Mouse (Mus musculus): ENCODE data around the gene Ctnnd2. TPM values are rescaled to one million over a fixed set of nuclear protein-coding genes. Genes with fewer than 3 reads are reported as not detected.

The Ctnnd2 gene
- total and polyA plus RNA-seq, 3 experiments = 0.10 to 0.35 (median 0.16) TPM

- H3K9ac ChIP-seq (ENCODE audit: low read depth, low read length) = no peak overlapping the region
- H3K27ac ChIP-seq = no peak overlapping the region
- no peak for TF ChIP-seq EP300 (IDR thresholded peaks at IDR 0.05; ENCODE audit: insufficient read depth, low read depth, low read length)
- no peak for TF ChIP-seq POLR2A (IDR thresholded peaks at IDR 0.05; ENCODE audit: insufficient read depth, low read depth, low read length)
- no peak for TF ChIP-seq CTCF (IDR thresholded peaks at IDR 0.05)
- no peaks in the 10 kb centered on the region for H3K36me3 ChIP-seq (ENCODE audit: control insufficient read depth, insufficient read depth, low read length)
- intact Hi-C loops (cut with DNase I) = no loop called here
- no peak overlapping the region for H3K4me3 ChIP-seq
- no peaks in the 10 kb centered on the region for H3K4me1 ChIP-seq (ENCODE audit: control insufficient read depth, insufficient read depth, low read length)
- 83% methylated on average over 17 of the region's 17 CpGs for WGBS
- DNase-seq = no peak
- no peaks in the 10 kb centered on the region for H3K79me2 ChIP-seq (replicated peaks; ENCODE audit: control insufficient read depth, insufficient read depth, low read length)
- H3K27me3 ChIP-seq (ENCODE audit: control insufficient read depth, insufficient read depth, low read length) = no peaks in the 10 kb centered on the region
These were observed 655.3 kb downstream of the Ctnnd2 start for GRCm38 (mm10) chr15:30827424-30828263.

DNA sequence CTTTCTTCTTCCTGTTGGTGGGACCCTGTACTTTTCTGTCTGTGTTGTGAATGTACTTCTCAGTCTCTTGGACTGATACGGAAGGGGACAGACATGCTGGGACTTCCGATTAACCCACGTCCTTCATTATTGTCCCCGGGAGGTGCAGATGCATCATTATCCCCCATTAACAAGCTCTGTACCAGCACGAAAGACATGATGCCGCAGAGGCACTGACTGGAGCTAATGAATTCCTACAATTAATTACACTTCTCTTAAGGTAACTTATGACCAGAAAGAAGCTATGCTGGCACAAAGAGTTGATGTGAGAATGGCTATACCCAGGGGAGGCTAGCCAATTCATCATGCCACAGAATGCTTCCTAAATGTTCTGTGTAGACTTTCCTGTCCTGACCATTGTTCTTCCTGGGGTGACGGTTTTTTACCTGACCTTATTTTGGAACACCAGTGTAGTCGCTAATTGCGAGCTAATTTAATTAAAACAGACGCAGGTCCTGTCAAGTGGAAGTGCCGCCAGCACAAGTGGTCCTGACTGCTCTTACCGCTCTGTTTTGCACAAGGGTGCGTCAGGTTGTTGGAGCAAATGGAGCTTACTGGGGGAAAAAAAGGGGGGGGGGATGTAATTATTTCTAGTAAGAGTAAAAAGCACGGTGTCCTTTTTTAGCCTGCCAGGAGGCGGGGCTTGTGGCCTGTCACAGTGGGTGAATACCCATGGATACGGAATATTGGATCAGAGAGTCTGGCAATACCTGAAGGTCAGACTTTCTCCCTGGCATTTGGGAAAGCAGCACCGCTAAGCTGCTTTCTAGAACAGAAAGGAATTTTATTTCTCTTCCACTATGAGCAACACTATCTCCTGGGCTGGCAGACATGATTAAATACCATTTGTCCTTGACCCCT, 685.1 kb downstream of the Ctnnd2 start:
- H3K9ac ChIP-seq (ENCODE audit: low read depth, low read length) = no peak overlapping the region
- 81% methylated on average over 17 of the region's 17 CpGs for WGBS

GRCm38 (mm10) chr15:30867429-30867828, 695.0 kb downstream of the Ctnnd2 start:
- no peak overlapping the region for H3K4me3 ChIP-seq
- H3K79me2 ChIP-seq (replicated peaks; ENCODE audit: control insufficient read depth, insufficient read depth, low read length) = no peaks in the 10 kb centered on the region
- no peak for TF ChIP-seq EP300 (IDR thresholded peaks at IDR 0.05; ENCODE audit: insufficient read depth, low read depth, low read length)
- no peak for TF ChIP-seq POLR2A (IDR thresholded peaks at IDR 0.05; ENCODE audit: insufficient read depth, low read depth, low read length)
- TF ChIP-seq CTCF (IDR thresholded peaks at IDR 0.05) = no peak
- intact Hi-C loops (cut with DNase I) = no loop called here
- no peak overlapping the region for H3K9ac ChIP-seq (ENCODE audit: low read depth, low read length)
- WGBS = 78% methylated on average over 5 of the region's 5 CpGs
- H3K4me1 ChIP-seq (ENCODE audit: control insufficient read depth, insufficient read depth, low read length) = no peaks in the 10 kb centered on the region
- no peak for DNase-seq
- no peak overlapping the region for H3K27ac ChIP-seq
- no peaks in the 10 kb centered on the region for H3K36me3 ChIP-seq (ENCODE audit: control insufficient read depth, insufficient read depth, low read length)
- no peaks in the 10 kb centered on the region for H3K27me3 ChIP-seq (ENCODE audit: control insufficient read depth, insufficient read depth, low read length)

More for the DNA sequence above, 685.1 kb downstream of the Ctnnd2 start:
- no peaks in the 10 kb centered on the region for H3K36me3 ChIP-seq (ENCODE audit: control insufficient read depth, insufficient read depth, low read length)
- TF ChIP-seq EP300 (IDR thresholded peaks at IDR 0.05; ENCODE audit: insufficient read depth, low read depth, low read length) (no peak), POLR2A (IDR thresholded peaks at IDR 0.05; ENCODE audit: insufficient read depth, low read depth, low read length) (no peak)
- no peak for DNase-seq
- no peaks in the 10 kb centered on the region for H3K4me1 ChIP-seq (ENCODE audit: control insufficient read depth, insufficient read depth, low read length)
- no peaks in the 10 kb centered on the region for H3K27me3 ChIP-seq (ENCODE audit: control insufficient read depth, insufficient read depth, low read length)
- H3K4me3 ChIP-seq = no peak overlapping the region
- no peak overlapping the region for H3K27ac ChIP-seq
- H3K79me2 ChIP-seq (replicated peaks; ENCODE audit: control insufficient read depth, insufficient read depth, low read length) = no peaks in the 10 kb centered on the region
- intact Hi-C loops (cut with DNase I) = no loop called here

- DNase-seq = no peak
- Histone ChIP-seq H3K9ac (ENCODE audit: low read depth, low read length) (no peak overlapping the region), H3K36me3 (ENCODE audit: control insufficient read depth, insufficient read depth, low read length) (no peaks in the 10 kb centered on the region), H3K79me2 (replicated peaks; ENCODE audit: control insufficient read depth, insufficient read depth, low read length) (no peaks in the 10 kb centered on the region), H3K27ac (no peak overlapping the region), H3K4me1 (ENCODE audit: control insufficient read depth, insufficient read depth, low read length) (no peaks in the 10 kb centered on the region), H3K4me3 (no peak overlapping the region), H3K27me3 (ENCODE audit: control insufficient read depth, insufficient read depth, low read length) (no peaks in the 10 kb centered on the region)
- WGBS = 82% methylated on average over 12 of the region's 12 CpGs
- no peak for TF ChIP-seq EP300 (IDR thresholded peaks at IDR 0.05; ENCODE audit: insufficient read depth, low read depth, low read length)
- intact Hi-C loops (cut with DNase I) = no loop called here
These were observed 697.5 kb downstream of the Ctnnd2 start for GRCm38 (mm10) chr15:30869673-30870512.

DNA sequence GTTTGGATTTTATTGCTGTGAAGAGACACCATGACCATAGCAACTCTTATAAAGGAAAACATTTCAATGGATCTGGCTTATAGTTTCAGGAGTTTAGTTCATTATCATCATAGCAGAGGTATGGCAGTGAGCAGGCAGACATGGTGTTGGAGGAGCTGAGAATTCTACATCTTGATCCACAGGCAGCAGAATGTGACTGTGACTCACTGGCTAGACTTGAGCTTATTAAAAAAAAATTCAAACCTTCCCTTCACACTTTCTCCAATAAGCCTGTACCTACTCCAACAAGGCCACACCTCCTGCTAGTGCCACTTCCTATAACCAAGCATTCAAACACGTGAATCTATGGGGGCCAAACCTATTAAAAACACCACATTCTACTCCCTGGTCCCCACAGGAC, 703.1 kb downstream of the Ctnnd2 start:
- no peaks in the 10 kb centered on the region for H3K27me3 ChIP-seq (ENCODE audit: control insufficient read depth, insufficient read depth, low read length)
- no peak overlapping the region for H3K4me3 ChIP-seq
- TF ChIP-seq EP300 (IDR thresholded peaks at IDR 0.05; ENCODE audit: insufficient read depth, low read depth, low read length) (no peak), POLR2A (IDR thresholded peaks at IDR 0.05; ENCODE audit: insufficient read depth, low read depth, low read length) (no peak), CTCF (IDR thresholded peaks at IDR 0.05) (no peak)
- 23% methylated on average over 1 of the region's 1 CpGs for WGBS
- intact Hi-C loops (cut with DNase I) = no loop called here
- no peak overlapping the region for H3K9ac ChIP-seq (ENCODE audit: low read depth, low read length)
- no peaks in the 10 kb centered on the region for H3K79me2 ChIP-seq (replicated peaks; ENCODE audit: control insufficient read depth, insufficient read depth, low read length)
- H3K4me1 ChIP-seq (ENCODE audit: control insufficient read depth, insufficient read depth, low read length) = no peaks in the 10 kb centered on the region
- H3K36me3 ChIP-seq (ENCODE audit: control insufficient read depth, insufficient read depth, low read length) = no peaks in the 10 kb centered on the region
- H3K27ac ChIP-seq = no peak overlapping the region
- DNase-seq = no peak
